Mouse (Mus musculus) gastrocnemius, adult 8-10 months (tissue): ENCODE results near the gene Arsb. TPM values are rescaled to one million over a fixed set of nuclear protein-coding genes. Genes with fewer than 3 reads are reported as not detected.

ENCODE experiments used
- DNase-seq, 2 experiments: peaks; one replicate each; pipeline ENCODE4 v3.0.0; 2022; ENCODE audit warnings: low spot score in 2 of 2
- total RNA-seq, 4 experiments: library from RNA; stranded (reverse); gene quantifications; 2 replicates each; pipeline ENCODE4 v1.2.4; 2022

Arsb gene
- total RNA-seq, 4 experiments from 2014 or later, result 1.7 to 2.7 (median 2.2) TPM

- no peak for DNase-seq
These were observed 68.7 kb downstream of the Arsb start for GRCm38 (mm10) chr13:93840146-93840545.

GRCm38 (mm10) chr13:93846831-93847518, 75.5 kb downstream of the Arsb start:
- DNase-seq, result no peak

- no peak for DNase-seq
These were observed 76.2 kb downstream of the Arsb start for GRCm38 (mm10) chr13:93847614-93848013.

- DNase-seq, result no peak
These were observed 77.2 kb downstream of the Arsb start for GRCm38 (mm10) chr13:93848615-93849014.

GRCm38 (mm10) chr13:93849751-93850355, 78.4 kb downstream of the Arsb start:
- DNase-seq, result no peak

GRCm38 (mm10) chr13:93850674-93851073, 79.2 kb downstream of the Arsb start:
- DNase-seq, result no peak

- DNase-seq, result peak in 1 of 2 experiments; percentile 62
These were observed 81.1 kb downstream of the Arsb start for GRCm38 (mm10) chr13:93852419-93853138.

- no peak for DNase-seq
These were observed 82.3 kb downstream of the Arsb start for GRCm38 (mm10) chr13:93853767-93854166.

GRCm38 (mm10) chr13:93854325-93854724, 82.9 kb downstream of the Arsb start:
- DNase-seq, result no peak

- no peak for DNase-seq
These were observed 83.6 kb downstream of the Arsb start for GRCm38 (mm10) chr13:93854966-93855562.

- DNase-seq, result peak in 1 of 2 experiments; percentile 32
These were observed 84.3 kb downstream of the Arsb start for GRCm38 (mm10) chr13:93855701-93856183.

GRCm38 (mm10) chr13:93861211-93861610, 89.8 kb downstream of the Arsb start:
- DNase-seq, result no peak

GRCm38 (mm10) chr13:93864066-93864740, 92.8 kb downstream of the Arsb start:
- no peak for DNase-seq

- no peak for DNase-seq
These were observed 95.2 kb downstream of the Arsb start for GRCm38 (mm10) chr13:93866638-93867037.

GRCm38 (mm10) chr13:93871681-93872080, 100.3 kb downstream of the Arsb start:
- no peak for DNase-seq

- no peak for DNase-seq
These were observed 101.2 kb downstream of the Arsb start for GRCm38 (mm10) chr13:93872591-93872990.

GRCm38 (mm10) chr13:93877924-93878323, 106.5 kb downstream of the Arsb start:
- DNase-seq, result no peak

GRCm38 (mm10) chr13:93879426-93879825, 108.0 kb downstream of the Arsb start:
- DNase-seq, result no peak

- DNase-seq, result no peak
These were observed 110.7 kb downstream of the Arsb start for GRCm38 (mm10) chr13:93882132-93882531.

- DNase-seq, result no peak
These were observed 115.6 kb downstream of the Arsb start for GRCm38 (mm10) chr13:93886999-93887398.

- no peak for DNase-seq
These were observed 116.8 kb downstream of the Arsb start for GRCm38 (mm10) chr13:93888196-93888595.
